Mouse (Mus musculus) brain, adult 2 months (tissue): Measurements from ENCODE around the gene Ssh1.

Source experiments
- DNase-seq: peaks from one replicate; pipeline ENCODE4 v3.0.0; 2011; ENCODE audit warnings: low read depth, low spot score

The Ssh1 gene

DNA sequence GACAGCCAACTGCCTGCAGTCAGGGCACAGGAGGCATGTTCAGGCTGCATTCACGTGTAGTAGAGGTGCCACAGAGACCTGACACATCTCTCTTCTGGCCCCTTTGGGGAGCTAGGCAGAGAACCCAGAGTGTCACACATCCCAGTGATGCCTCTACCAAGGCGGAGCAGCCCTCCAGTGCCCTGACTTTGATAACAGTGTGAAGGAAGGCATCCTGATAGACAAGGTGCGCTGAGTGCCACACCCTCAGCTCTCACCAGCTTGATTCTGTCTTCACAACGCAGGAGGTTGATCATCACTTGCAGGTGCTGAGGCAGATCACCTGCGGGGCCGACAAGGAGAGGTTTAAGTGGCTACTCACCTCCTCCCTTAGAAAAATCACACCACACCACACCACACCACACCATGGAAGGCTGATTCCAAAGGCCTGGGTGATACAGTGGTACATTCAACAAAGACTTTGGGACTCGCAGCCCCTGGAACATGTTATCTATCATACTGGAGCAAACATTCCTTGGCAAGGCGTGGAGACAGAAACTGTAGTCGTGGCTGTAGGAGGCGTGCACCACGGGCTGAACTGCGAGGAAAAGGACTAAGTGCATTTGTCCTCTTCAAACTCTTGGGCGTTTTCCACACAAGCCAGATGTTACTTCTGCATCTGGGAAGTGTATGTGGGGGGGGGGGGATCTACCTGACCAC, 27.1 kb downstream of the Ssh1 start:
- DNase-seq, result no peak

DNA sequence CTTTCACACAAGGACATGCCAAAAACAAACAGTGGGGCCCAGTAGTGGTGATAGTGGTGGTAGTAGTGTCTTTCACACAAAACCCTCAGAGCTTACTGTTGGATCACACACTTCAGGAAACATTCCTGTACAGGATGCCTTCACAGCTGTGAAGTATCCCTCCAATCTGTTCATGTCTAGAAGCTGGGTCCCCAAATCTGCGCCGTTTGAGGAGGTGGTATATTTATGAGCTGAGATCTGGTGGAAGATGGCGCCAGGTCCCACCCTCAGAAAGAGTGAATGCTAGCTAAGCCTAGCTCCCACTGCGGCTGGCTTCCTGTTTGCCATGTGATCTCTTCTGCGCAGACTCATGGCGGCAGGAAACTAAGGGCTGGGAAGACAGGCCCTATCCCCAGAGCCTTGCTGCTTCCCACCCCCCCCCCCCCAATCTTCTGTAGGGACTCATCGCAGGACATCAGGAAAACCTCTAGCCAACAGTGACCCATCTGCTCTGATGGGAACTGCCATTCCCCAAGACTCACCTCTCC, 28.0 kb downstream of the Ssh1 start:
- peak; percentile 68 for DNase-seq

DNA sequence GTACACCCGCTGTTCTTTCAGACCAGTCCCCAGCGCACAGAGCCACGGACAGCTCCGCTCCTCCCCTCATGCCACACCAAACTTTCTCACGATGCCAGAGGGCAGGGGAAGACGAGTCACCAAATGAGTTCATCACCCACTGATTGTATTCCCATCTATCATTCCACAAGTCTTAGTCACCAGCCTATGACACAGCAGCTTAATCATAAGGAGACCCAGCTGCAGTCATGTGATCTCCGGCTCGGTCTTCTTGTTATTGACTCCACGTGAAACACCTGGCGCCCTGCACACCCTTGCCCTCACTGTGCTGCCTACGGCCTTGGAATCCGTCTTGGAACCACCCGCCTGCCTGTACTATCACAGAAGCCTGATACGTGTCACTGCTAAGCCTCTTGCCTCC, 28.7 kb downstream of the Ssh1 start:
- DNase-seq, result peak; percentile 52

DNA sequence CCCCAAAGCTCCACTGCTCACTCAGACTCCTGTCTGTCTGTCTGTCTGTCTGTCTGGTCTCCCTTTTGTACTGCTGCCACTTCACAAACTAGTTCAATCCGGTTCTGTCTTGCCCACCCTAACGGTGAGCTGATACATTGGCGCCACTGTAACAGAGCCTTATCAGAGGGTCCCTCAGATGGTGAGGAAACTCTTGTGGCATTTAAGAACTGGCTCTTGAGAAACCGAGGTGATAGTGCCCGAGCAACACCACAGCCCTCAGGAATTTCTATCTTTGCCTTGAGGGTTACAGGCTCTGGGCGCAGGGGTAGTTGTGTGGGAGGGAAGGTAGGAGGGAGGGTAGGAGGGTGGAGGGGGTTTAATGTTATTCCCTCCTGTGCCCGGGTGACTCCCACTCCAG, 31.9 kb downstream of the Ssh1 start:
- no peak for DNase-seq

DNA sequence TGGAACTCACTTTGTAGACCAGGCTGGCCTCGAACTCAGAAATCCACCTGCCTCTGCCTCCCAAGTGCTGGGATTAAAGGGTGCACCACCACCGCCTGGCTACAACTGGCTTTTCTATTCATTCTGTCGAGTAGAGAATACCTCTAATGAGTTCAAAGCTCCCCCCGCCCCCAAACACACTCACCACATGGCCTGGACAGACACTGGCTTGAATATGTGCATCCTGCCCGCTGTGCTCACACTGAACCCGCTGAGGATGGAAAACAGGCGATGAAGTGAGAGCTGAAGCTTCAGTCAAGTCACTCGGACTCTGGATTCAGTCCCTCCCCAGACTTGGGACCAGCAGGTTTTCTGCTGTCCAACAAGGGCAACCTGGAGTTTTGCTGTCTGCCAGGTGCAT, 33.3 kb downstream of the Ssh1 start:
- no peak for DNase-seq

DNA sequence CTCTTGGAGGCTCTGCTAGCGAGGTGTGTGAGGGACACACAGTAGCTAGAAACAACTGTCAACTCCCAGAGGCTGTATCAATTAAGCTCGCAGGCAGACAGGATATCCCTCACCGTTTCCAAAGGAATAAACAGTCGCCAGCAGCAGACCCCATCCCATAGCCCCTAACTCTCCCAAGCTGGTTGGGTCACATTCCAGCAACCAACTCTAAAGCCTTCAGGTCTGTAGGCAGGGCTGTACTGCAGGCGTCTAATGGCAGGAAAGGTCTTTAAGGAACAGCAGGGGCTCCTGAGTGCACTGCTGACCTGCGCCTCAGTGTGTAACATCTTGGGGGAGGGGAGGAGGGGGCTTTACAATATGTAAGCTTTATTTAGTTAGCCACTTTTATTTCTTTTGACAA, 34.7 kb downstream of the Ssh1 start:
- DNase-seq, result no peak

DNA sequence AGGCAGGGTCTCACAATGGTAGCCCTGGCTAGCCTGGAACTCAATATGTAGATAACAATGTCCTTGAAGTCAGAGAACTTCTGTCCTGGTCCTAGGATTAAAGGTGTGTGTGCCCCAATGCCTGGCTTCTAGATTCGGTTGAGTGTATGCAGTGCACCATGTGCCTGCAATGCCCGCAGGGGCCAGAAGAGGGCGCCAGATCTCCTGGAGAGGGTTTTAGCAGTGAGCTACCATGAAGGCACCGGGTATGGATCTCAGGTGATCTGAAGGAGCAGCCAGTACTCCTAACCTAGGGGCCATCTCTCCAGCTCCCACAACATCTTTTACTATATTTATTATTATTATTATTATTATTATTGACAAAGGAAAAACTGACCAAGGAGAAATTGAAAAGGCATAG, 37.2 kb downstream of the Ssh1 start:
- peak; percentile 85 for DNase-seq

DNA sequence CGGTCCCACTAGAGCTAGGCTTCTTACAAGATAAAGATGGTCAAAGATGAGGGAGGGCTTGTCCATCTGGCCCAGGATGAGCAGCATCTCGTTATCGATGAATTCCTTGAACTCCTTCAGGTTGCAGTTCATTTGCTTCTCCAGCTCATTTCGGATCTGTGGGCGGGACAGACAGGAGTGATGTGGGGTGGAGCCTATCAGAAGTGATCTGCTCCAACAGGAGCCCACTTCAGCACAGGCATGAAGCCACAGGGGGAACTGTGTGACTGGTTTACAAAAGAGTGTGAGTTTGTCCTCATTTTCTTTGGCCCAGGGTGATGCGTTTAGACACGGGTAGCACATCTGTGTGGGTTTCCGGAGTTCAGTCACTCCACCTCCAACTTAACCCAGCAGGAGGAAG, 38.0 kb downstream of the Ssh1 start:
- DNase-seq, result no peak

DNA sequence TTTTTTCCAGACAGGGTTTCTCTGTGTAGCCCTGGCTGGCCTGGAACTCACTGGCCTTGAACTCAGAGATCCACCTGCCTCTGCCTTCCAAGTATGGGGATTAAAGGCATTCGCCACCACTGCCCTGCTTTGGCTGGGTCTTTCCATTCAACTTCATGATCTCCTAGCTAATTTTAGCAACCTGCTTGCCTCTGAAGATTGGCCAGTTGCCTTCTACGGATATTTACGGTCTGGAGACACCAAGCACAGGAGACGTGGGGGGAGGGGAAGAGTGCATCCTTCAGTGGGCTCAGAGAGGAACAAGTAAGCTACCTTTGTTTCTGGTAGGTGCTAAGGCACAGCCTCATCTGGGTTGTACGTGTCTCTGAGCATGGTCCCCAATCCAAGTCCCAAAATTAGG, 38.4 kb downstream of the Ssh1 start:
- no peak for DNase-seq

DNA sequence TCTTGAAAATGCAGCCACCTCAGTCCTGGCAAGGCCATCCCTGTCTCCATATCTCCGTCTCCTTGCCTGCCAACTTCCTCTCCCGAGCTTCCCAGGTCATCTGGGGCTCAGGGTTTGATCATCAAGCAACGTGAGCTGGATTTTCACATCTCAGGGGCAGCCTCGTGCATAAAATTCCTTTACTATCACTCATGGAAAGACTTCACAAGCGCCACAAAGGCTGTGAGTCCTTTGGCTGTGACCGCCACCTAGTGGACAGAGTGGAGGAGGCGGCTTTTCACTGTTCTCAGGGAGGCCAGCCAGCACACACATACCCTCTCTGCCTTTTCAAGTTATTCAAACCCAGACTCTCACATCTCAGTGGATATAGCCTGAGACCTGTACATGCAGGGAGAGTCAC, 39.3 kb downstream of the Ssh1 start:
- peak; percentile 88 for DNase-seq

DNA sequence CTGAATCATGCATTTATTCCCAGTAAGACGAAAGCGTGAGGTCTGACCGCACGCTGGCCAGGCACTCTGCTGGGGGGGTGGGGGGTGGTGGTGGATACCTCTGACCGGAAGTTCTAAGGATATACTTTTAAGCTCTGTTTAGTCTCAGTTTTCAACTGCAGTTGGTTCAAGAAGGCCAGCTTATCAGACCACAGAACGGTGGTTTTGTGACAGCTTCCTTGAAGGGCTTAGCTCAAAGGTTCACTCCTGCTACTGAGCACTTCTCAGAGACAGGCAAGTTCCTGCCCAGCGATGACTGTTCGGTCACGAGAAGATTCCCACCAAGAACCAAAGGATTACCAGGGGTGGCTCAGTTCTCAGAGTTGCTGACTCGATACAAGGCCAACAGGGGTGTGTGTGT, 41.2 kb downstream of the Ssh1 start:
- no peak for DNase-seq

DNA sequence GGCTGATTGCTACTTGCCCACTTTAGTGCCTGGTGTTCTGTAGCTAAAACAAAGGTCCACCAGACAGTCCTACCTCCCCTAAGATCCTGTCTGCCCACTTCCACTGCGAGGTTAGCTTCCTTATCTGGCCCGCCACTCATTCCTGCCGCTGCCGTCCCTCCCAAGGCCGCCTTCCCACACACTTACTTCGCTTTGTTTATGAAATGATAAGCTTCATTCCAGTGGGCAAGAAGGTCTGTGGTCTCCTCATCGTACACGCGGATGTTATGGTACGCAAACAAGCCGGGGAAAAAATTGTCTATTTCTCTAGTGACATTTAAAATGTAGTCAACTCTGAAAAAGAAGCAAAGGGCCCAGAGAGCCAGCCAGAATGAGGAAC, 42.0 kb downstream of the Ssh1 start:
- DNase-seq, result no peak

DNA sequence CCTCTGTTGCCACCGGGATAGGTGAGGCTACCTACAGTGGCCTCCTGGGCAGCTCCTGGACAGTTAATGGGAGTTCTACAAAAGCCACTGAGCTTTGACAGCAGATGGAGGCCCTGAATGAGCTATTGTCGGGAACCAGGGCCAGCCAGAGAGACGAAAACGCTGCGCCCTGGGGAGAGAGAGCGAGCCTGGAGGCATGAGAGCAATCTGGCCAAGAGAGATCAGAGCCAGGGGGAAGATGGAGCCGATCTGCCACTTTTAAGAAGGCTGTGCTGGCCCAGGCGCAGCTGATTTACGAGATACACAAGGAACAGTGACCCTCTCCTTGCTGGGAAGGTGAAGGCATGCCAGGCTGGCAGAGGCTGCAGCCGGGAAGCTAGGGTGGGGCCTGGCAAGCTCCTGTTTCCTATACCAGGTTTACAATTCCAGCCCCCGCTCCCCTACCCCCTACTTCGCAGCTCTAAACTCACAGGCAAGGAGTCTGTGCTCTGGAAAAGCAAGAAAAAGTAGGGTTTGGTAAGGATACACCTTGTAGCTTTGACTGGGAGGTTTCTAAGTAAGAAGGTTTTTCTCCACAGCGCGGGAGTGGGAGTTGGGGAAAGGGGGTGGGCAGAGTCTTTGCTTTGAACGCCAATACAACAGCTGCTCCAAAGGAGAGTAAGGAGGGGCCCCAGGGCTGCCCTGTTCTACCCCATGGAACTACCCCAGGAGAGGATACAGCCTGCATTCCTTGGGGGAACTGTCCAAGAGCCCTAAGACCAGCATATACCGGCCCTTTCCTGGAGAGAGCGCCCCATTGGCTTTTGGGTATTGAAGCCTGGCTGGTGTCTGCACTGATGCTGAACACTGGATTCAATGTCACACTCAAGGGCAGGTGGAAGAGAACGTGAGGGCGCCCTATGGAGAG, 42.7 kb downstream of the Ssh1 start:
- peak; percentile 86 for DNase-seq

DNA sequence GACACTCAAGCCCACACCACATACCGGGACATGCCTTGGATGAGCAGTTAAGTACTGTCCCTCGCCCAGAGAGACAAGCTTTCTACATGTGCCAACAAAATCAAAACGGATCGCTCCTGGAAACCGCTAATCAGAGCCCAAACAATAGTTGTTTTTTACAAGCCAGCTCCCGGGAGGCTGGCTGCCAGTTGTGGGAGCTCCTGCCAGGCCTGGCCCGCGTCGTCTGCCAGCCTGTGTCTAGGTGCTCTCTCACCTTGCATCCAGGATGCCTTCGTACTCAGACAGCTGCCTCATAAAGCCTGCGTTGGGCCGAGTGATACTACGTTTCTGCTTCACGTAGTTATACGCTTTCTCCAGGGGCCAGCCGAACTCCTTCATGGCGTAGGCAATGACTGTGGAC, 43.6 kb downstream of the Ssh1 start:
- no peak for DNase-seq

DNA sequence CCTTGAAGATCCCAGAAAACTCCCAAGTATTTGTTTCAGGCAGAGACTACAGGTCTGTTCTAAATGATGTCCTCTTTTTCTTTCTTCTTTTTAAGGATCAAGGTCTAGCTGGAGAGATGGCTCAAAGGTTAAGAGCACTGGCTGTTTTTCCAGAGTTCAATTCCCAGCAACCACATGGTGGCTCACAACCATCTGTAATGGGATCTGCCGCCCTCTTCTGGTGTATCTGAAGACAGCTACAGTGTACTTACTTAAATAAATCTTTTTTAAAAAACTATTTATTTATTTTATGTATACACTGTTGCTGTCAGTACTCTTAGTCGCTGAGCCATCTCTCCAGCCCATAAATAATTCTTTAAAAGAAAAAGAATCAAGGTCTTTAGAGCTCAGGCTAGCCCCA, 46.4 kb downstream of the Ssh1 start:
- DNase-seq, result no peak

DNA sequence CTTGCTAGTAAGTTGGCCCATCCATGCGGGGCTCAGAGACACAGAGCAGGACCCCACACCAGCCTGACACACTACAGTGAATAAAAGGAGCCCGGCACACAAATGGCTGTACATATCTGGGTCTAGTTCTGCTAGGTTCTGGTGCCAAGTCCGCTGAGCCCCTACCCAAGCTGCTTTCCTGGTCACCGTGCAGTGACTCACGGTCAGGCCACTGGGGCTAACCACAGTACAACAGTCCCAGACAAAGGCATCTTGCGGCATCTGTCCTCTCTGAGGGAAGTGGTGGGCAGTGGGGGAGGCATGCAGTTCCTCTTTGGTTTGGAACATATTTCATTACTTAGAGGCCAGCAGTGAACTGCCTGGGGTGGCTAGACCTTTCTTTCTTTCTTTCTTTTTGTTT, 48.6 kb downstream of the Ssh1 start:
- peak; percentile 23 for DNase-seq

DNA sequence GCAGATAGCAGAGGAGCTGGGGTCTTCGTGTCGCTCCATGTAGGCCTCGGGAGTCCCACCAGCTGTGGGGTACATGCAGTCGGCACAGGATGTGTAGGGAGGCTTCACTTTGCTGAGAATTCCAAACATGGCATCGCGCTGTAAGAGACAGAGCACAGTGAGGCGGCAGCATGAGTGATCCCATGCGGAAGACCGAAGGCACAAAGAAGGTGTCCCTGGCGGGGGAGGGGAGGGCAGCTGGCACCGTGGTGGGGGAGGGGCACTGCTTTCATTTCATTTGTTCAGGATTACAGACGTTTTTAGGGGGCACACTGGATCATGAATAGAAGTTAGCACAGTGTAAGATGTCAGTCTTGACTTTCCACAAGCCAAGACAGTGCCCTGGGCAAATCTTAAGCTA, 50.4 kb downstream of the Ssh1 start:
- DNase-seq, result no peak

DNA sequence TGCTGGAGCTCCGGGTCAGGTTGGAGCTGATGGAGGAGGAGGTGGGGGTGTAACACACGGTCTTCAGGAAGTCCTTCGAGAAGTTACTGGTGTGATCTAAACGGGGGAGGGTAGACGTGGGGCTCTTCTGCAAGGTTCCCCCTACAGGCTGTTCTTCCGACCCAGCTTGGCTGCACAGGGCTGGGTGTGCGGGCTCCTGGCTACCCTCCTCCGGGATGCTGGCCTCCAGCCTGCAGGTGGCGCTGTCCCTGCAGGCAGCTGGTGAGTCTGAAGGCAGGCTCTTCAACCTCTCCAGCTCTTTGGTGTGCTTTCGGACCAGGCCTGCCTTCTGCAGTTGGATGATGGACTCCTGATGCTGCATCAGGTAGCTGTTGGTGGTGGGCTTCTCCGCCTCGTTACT, 51.1 kb downstream of the Ssh1 start:
- DNase-seq, result no peak

DNA sequence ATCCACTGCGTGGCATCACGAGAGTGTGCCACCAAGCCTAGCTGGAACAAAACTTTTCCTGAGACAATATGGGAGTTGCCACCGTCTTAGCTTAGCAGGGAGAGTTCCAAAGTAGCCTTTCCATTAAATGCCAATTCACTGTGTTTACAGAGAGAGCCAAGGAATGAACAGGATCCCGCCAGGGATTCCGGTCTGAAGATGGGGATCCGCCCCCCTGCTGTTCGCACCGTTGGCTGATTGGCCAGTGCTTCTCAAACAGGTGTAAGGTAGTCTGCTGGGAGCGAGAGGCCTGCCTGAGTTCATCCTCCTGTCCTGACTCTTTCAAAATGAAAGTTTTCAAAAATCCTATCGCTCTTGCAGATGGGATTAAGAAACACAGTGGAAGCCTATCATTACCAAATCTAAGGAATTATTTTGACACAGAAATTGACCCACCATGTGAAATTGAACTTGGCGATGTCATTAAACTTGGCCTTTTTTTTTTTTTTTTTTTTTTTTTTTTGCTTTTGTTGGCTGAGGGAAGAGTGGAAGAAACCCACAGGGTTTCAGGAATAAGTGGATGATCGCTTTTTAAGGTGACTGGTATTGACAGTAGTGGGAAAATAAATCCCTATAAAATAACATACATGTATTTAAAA, 54.3 kb downstream of the Ssh1 start:
- no peak for DNase-seq

DNA sequence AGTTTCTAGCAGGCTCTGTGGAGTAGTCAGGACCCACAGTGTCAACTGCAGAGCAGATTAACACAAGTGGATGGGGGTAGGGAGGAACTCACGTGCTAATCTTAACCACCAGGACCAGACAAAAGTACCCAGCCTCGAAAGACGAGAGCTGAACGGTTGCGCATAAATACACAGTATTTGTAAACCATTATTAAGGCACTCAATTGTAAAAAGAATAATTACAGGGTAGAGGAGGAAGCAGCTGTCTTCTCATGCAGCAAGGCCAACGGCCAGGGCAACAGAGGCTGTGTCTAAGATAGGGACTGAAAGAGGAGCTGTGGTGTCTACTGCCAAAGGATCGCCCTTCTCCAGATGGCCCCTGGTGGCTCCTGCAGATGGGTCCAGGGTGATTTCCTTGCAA, 56.0 kb downstream of the Ssh1 start:
- DNase-seq, result peak; percentile 45

DNA sequence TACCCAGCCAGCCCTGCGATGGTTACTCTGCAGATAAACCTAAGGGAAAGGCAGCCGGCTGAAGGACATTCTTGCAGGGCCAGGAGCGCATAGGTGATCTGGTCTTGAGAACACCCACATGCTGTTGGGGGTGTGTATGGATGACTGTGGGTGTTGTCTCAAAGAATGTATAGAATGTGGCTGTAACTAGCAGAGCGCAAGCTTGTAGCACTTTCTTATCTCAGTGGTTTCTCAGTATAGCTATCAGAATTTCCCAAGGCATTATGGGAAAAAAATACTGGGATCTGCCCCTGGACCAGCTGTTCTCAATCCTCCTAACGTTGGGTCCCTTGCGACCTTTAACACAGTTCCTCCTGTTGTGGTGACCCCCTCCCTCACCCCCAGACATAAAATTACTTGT, 59.8 kb downstream of the Ssh1 start:
- DNase-seq, result no peak

DNA sequence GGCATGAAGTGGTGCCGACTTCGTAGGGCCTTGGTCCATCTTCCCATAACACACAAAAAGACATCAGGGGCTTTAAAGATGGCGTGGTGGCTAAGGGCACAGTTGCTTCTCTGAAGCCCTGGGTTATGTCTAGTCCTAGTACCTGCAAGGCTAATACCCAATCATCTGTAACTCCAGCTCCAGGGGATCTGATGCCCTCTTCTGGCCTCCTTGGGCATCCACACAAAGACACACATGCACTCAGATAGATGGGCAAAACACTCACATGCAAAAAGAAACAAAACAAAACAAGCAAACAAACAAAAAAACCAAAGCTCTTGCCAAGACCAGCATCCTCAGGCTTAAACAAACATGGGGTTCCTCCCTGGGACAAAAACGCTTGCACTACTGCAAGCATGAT, 60.2 kb downstream of the Ssh1 start:
- no peak for DNase-seq

DNA sequence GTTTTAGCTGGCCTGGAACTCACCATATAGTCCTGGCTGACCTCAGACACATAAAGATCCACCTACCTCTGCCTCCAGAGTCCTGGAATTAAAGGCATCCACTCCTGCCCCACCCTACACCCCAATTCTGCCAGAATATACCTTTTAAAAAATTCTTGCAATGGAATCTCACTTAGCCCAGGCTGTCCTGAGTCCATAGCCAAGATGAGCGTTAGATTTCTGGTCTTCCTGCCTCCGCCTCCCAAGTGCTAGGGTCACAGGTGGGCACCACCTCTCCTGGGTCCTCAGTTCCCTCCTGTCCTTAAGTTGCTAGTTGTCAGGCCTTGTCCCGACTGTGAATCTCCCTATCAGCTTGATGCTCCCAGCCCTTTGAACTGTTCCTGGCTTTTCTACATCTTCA, 61.4 kb downstream of the Ssh1 start:
- DNase-seq, result no peak
